Mouse (Mus musculus) kidney, postnatal 14 days (tissue): ENCODE results near the gene Nsrp1.
A peak's percentile ranks its signal among the peaks of the same experiment; 100 is the strongest.

ENCODE experiments used
- DNase-seq: peaks from one replicate; pipeline ENCODE4 v3.0.0; 2022; ENCODE audit warnings: mixed read lengths

Gene Nsrp1

GRCm38 (mm10) chr11:77041891-77042290 lies 36.3 kb downstream of the Nsrp1 start:
- no peak for DNase-seq

GRCm38 (mm10) chr11:77031151-77031934 lies 46.9 kb downstream of the Nsrp1 start:
- DNase-seq = no peak

GRCm38 (mm10) chr11:77028157-77028556 lies 50.1 kb downstream of the Nsrp1 start:
- no peak for DNase-seq

GRCm38 (mm10) chr11:77026559-77026958 lies 51.7 kb downstream of the Nsrp1 start:
- DNase-seq = no peak

GRCm38 (mm10) chr11:77021749-77022396 lies 56.4 kb downstream of the Nsrp1 start:
- DNase-seq = peak; percentile 32

- no peak for DNase-seq
Measured at GRCm38 (mm10) chr11:77019539-77019938, 58.7 kb downstream of the Nsrp1 start.

GRCm38 (mm10) chr11:77018046-77018445 lies 60.2 kb downstream of the Nsrp1 start:
- no peak for DNase-seq

- no peak for DNase-seq
Measured at GRCm38 (mm10) chr11:77010762-77011475, 67.3 kb downstream of the Nsrp1 start.

GRCm38 (mm10) chr11:77009069-77010025 lies 68.9 kb downstream of the Nsrp1 start:
- peak; percentile 23 for DNase-seq

GRCm38 (mm10) chr11:77006616-77007015 lies 71.6 kb downstream of the Nsrp1 start:
- DNase-seq = no peak

- DNase-seq = no peak
Measured at GRCm38 (mm10) chr11:77005881-77006280, 72.4 kb downstream of the Nsrp1 start.

- no peak for DNase-seq
Measured at GRCm38 (mm10) chr11:77002361-77002760, 75.9 kb downstream of the Nsrp1 start.

- no peak for DNase-seq
Measured at GRCm38 (mm10) chr11:77000741-77001140, 77.5 kb downstream of the Nsrp1 start.

- peak; percentile 7 for DNase-seq
Measured at GRCm38 (mm10) chr11:76998705-76999226, 79.5 kb downstream of the Nsrp1 start.

- peak; percentile 9 for DNase-seq
Measured at GRCm38 (mm10) chr11:76997916-76998704, 80.1 kb downstream of the Nsrp1 start, which contains the start of gene Slc6a4. TSS of gene Slc6a4 (plus strand) at chr11:76998603.

- peak; percentile 86 for DNase-seq
Measured at GRCm38 (mm10) chr11:76997305-76997704, 80.9 kb downstream of the Nsrp1 start.

- DNase-seq = peak; percentile 6
Measured at GRCm38 (mm10) chr11:76995966-76996672, 82.1 kb downstream of the Nsrp1 start.
